In genomic region chr4:86873072-86873471, GRCm38 (mm10) we compare ENCODE assay signal across 16 mouse cellular contexts. TPM values are rescaled to one million over a fixed set of nuclear protein-coding genes. Genes with fewer than 3 reads are reported as not detected.
DNase-seq lines count a peak whose midpoint lies in the region; ATAC-seq lines count a peak whose summit lies in the region.
"Had no signal": no experiment of that assay in that cellular context is flagged by ENCODE, and none has a peak within 500 bp of the region (broad histone marks: within the 10 kb centered on the region; RNA-seq: fewer than 3 reads in every experiment).

No protein-coding gene starts in this region.

- 0 out of 2 replicates have a peak, but pooled peaks cover 2% of the 10 kb centered on the region for H3K27me3 ChIP-seq in forebrain, embryonic 16.5 days (replicated peaks; ENCODE audit: control insufficient read depth, insufficient read depth, low read length)
- peaks cover 9% of the 10 kb centered on the region; the same call in 1 of the 2 replicates for H3K27me3 ChIP-seq in forebrain, embryonic 15.5 days

- H3K4me1 ChIP-seq in forebrain, embryonic 16.5 days (replicated peaks; ENCODE audit: control insufficient read depth, insufficient read depth, low read length), result peaks cover 6% of the 10 kb centered on the region
- H3K4me1 ChIP-seq in forebrain, embryonic 15.5 days, result peaks cover 8% of the 10 kb centered on the region
- H3K4me1 ChIP-seq: heart, embryonic 12.5 days had no signal

- H3K4me3 ChIP-seq in forebrain, embryonic 16.5 days (replicated peaks; ENCODE audit: low read length), result no peak overlapping the region
- H3K4me3 ChIP-seq in forebrain, embryonic 15.5 days, result no peak overlapping the region

- WGBS in forebrain, embryonic 16.5 days, result 47% methylated on average over 4 of the region's 4 CpGs
- 47% methylated on average over 4 of the region's 4 CpGs for WGBS in forebrain, embryonic 15.5 days

- no peaks in the 10 kb centered on the region for H3K36me3 ChIP-seq in forebrain, embryonic 16.5 days (ENCODE audit: control insufficient read depth, insufficient read depth)
- no peaks in the 10 kb centered on the region for H3K36me3 ChIP-seq in forebrain, embryonic 15.5 days
- H3K36me3 ChIP-seq: embryonic facial prominence, embryonic 10.5 days; hindbrain, embryonic 10.5 days had no signal

- H3K9me3 ChIP-seq in forebrain, embryonic 16.5 days (ENCODE audit: control insufficient read depth, low read length), result no peaks in the 10 kb centered on the region
- no peaks in the 10 kb centered on the region for H3K9me3 ChIP-seq in forebrain, embryonic 15.5 days
- H3K9me3 ChIP-seq: embryonic facial prominence, embryonic 10.5 days; hindbrain, embryonic 10.5 days had no signal

- H3K27ac ChIP-seq in forebrain, embryonic 16.5 days (ENCODE audit: low read length), result no peak overlapping the region; the same call in 1 of the 2 replicates
- H3K27ac ChIP-seq in forebrain, embryonic 15.5 days (replicated peaks), result no peak overlapping the region
- H3K27ac ChIP-seq: embryonic facial prominence, embryonic 10.5 days; hindbrain, embryonic 10.5 days; hindbrain, embryonic 14.5 days had no signal

- no peak overlapping the region for H3K4me2 ChIP-seq in forebrain, embryonic 16.5 days (ENCODE audit: low read length)
- no peak overlapping the region for H3K4me2 ChIP-seq in forebrain, embryonic 15.5 days (replicated peaks)

- DNase-seq in layer of hippocampus, adult 18-20 months (ENCODE audit: low spot score in 2 of 2), result peak; percentile 15 to 66
- DNase-seq in layer of hippocampus, postnatal 25 days (ENCODE audit: extremely low spot score in 1 of 2, low spot score in 1 of 2), result no peak
- peak; percentile 35 for DNase-seq in brain, adult 2 months (ENCODE audit: low read depth, low spot score)
- DNase-seq in layer of hippocampus, adult 9-11 months, result peak; percentile 22
- DNase-seq: adrenal gland, postnatal 14 days; cerebellum, adult 2 months; cerebellum, postnatal 10 days; gastrocnemius, postnatal 25 days had no signal

- ATAC-seq in forebrain, embryonic 16.5 days, result peak; percentile 34; the same call in 1 of the 2 replicates
- no peak; the same call in 1 of the 2 replicates for ATAC-seq in forebrain, embryonic 15.5 days (replicated peaks)
- no peak for ATAC-seq in megakaryocyte-erythroid progenitor cell, adult 5-6 weeks (replicated peaks; ENCODE audit: low FRiP score, low TSS enrichment, poor library complexity, severe bottlenecking)
- ATAC-seq: Patski had no signal

- no peak overlapping the region for H3K9ac ChIP-seq in forebrain, embryonic 16.5 days (replicated peaks; ENCODE audit: low read depth, low read length)
- no peak overlapping the region for H3K9ac ChIP-seq in forebrain, embryonic 15.5 days (replicated peaks)

RNA-seq across cellular contexts. Expression of gene Acer2, which starts 1.1 kb away (rescaled TPM):
- polyA plus RNA-seq in forebrain, embryonic 16.5 days (2015; fragmentation: Nextera tagmentation; extraction: Ambion mirVana), result 10.5 and 11.7 TPM in 2 replicates
- polyA plus RNA-seq in forebrain, embryonic 15.5 days (2015; fragmentation: Nextera tagmentation; extraction: Ambion mirVana), result 10.8 and 11.3 TPM in 2 replicates
- 1 to 10 TPM; 5.3 to 5.9 TPM for total RNA-seq in layer of hippocampus, adult 18-20 months (2021)
- total RNA-seq in layer of hippocampus, postnatal 25 days (2021), result 1 to 10 TPM; 3.6 to 4.3 TPM
- 1.5 and 1.9 TPM in 2 replicates for total RNA-seq in megakaryocyte-erythroid progenitor cell, adult 5-6 weeks (2014; fragmentation: Nextera tagmentation)
- 0.30 and 0.75 TPM in 2 replicates for total RNA-seq in megakaryocyte-erythroid progenitor cell, adult 5-6 weeks (2017)
- polyA plus RNA-seq: Patski had no signal

RNA-seq across cellular contexts. Expression of gene Rps6, which starts 15.9 kb away (rescaled TPM):
- polyA plus RNA-seq in forebrain, embryonic 16.5 days (2015; fragmentation: Nextera tagmentation; extraction: Ambion mirVana), result 371 and 373 TPM in 2 replicates
- polyA plus RNA-seq in forebrain, embryonic 15.5 days (2015; fragmentation: Nextera tagmentation; extraction: Ambion mirVana), result 414 and 432 TPM in 2 replicates
- 100 to 1,000 TPM; 499 to 504 TPM for total RNA-seq in layer of hippocampus, adult 18-20 months (2021)
- 100 to 1,000 TPM; 393 to 434 TPM for total RNA-seq in layer of hippocampus, postnatal 25 days (2021)
- total RNA-seq in megakaryocyte-erythroid progenitor cell, adult 5-6 weeks (2014; fragmentation: Nextera tagmentation), result 3,729 and 3,811 TPM in 2 replicates
- total RNA-seq in megakaryocyte-erythroid progenitor cell, adult 5-6 weeks (2017), result 1,714 and 1,757 TPM in 2 replicates

Comparison
In these comparisons a context has a peak if more than half of its experiments do, and no peak if none do; other contexts are left out.
1. DNase-seq: peak in layer of hippocampus, adult 18-20 months (2 of 2), brain, adult 2 months (single experiment) and layer of hippocampus, adult 9-11 months (single experiment); none in layer of hippocampus, postnatal 25 days (0 of 2).